Mouse (Mus musculus) spleen, adult 2 months (tissue): Measurements from ENCODE around the gene Eva1a. TPM values are rescaled to one million over a fixed set of nuclear protein-coding genes. Genes with fewer than 3 reads are reported as not detected.

ENCODE experiments used
- DNase-seq, 2 experiments: peaks; one replicate each; pipeline versions ENCODE4 v3.0.0 to v3.0.0-alpha.2; 2012 to 2021; ENCODE audit warnings: low spot score in 2 of 2, low read depth in 1 of 2
- H3K27ac ChIP-seq: fragments of 200-500 bp; 2 replicates; pipeline ENCODE4 v1.5.1; 2012; ENCODE audit warnings: low read length, inconsistent platforms; ENCODE audit not compliant: insufficient read depth
- H3K27me3 ChIP-seq: fragments of 200-500 bp; 2 replicates; pipeline ENCODE4 v1.6.1; 2012; ENCODE audit warnings: mild to moderate bottlenecking, moderate library complexity, low read length, inconsistent platforms; ENCODE audit not compliant: control insufficient read depth, insufficient read depth
- H3K36me3 ChIP-seq: fragments of 200-500 bp; 2 replicates; pipeline ENCODE4 v1.6.1; 2012; ENCODE audit warnings: mild to moderate bottlenecking, low read length, inconsistent platforms; ENCODE audit not compliant: control insufficient read depth, insufficient read depth
- H3K4me1 ChIP-seq: fragments of 200-500 bp; 2 replicates; pipeline ENCODE4 v1.6.1; 2011; ENCODE audit warnings: inconsistent platforms; ENCODE audit not compliant: control insufficient read depth, insufficient read depth, insufficient read length
- H3K4me3 ChIP-seq: fragments of 200-500 bp; 2 replicates; pipeline ENCODE4 v1.5.1; 2011; ENCODE audit warnings: mild to moderate bottlenecking, inconsistent platforms; ENCODE audit not compliant: insufficient read depth, insufficient read length; ENCODE audit errors: extremely low read depth
- CTCF ChIP-seq: fragments of 200-500 bp; IDR thresholded peaks from 2 replicates; pipeline ENCODE4 v1.5.1; 2011; ENCODE audit warnings: mild to moderate bottlenecking, inconsistent platforms; ENCODE audit not compliant: insufficient read depth, insufficient read length, insufficient replicate concordance; ENCODE audit errors: extremely low read depth
- POLR2A ChIP-seq: fragments of 200-500 bp; IDR thresholded peaks from 2 replicates; pipeline ENCODE4 v1.6.1; 2011; ENCODE audit warnings: low read depth, low read length, inconsistent platforms
- WGBS: fragments of 180-500 bp; shearing (Covaris S2); methylation state at CpG from one replicate; pipeline ENCODE4 v1.1.7; 2018; 5-methylcytosine and 5-hydroxymethylcytosine counted together
- polyA plus RNA-seq: library from polyadenylated mRNA; depleted of rRNA; stranded (reverse); fragments of >200 nt; gene quantifications from 2 replicates; pipeline ENCODE4 v1.2.3, GENCODE M21; 2012

The Eva1a gene
- polyA plus RNA-seq, 1 experiment = 0.65 TPM

DNA sequence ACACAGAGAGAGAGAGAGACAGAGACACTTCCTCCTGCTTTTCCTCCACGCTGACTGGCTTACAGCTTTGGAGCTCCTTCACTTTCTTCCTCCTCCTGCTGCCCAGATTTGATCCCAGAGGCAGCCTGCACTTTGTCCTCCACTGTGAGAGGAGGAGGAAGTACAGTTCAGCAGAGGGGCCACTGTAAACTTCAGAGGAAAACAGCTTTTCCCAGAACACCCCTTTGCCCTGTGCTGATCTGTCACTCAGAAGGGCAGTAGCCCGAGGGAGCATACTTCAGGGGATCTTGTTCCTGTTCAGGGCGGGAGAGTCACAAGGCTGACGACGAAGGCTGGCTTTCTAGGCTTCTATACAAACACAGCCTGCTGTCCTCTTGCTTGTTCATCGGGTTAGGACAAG, 7.1 kb downstream of the Eva1a start:
- no peak for DNase-seq
- TF ChIP-seq POLR2A (no peak), CTCF (no peak)
- no peaks in the 10 kb centered on the region for H3K4me1 ChIP-seq

DNA sequence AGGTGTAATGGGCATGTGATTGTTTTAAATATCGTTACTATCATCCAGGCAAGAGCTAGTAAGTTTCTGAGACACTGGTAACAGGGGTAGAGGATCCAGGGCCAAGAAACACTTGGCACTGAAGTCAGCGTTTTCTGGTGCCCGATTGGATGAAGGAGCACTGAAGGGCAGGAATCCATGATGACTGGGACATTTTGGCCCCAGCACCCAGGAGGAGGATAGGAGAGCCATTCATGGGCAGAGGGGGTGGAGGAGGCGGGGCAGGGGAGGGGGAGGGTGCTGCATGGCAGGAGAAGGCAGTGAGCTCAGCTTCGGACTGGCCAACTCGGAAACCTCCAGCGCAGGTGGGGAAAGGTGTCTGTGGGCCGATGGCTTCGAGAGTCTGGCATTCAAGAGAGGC, 9.4 kb downstream of the Eva1a start:
- WGBS = 90% methylated on average over 9 of the region's 9 CpGs
- H3K4me3 ChIP-seq = no peak overlapping the region
- H3K27ac ChIP-seq = no peak overlapping the region
- H3K27me3 ChIP-seq = no peaks in the 10 kb centered on the region
- no peak for DNase-seq
- no peak for TF ChIP-seq CTCF
- TF ChIP-seq POLR2A = no peak
- no peaks in the 10 kb centered on the region for H3K36me3 ChIP-seq
- H3K4me1 ChIP-seq = no peaks in the 10 kb centered on the region

More for the DNA sequence above, 7.1 kb downstream of the Eva1a start:
- 47% methylated on average over 6 of the region's 6 CpGs for WGBS
- Histone ChIP-seq H3K27me3 (no peaks in the 10 kb centered on the region), H3K4me3 (no peak overlapping the region), H3K36me3 (no peaks in the 10 kb centered on the region), H3K27ac (no peak overlapping the region)

DNA sequence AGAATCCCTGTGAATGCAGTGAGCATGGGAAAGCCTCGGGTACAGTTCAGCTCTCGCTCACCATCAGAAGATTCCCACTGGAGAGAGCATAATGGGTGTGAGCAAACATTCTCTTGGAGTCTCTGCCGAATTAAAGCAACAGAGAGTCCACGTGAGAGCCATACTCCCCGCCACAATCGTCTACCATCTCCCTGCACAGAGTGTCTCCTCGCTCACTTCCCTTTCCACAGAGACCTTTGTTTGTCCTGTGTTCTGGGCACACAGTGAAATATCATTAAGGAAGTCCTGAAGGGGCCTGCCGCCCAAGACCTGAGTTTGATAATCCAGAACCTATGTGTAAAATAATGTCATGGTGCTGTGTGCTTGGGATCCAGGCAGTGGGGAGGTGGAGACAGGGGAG, 10.7 kb downstream of the Eva1a start:
- 58% methylated on average over 8 of the region's 8 CpGs for WGBS

DNA sequence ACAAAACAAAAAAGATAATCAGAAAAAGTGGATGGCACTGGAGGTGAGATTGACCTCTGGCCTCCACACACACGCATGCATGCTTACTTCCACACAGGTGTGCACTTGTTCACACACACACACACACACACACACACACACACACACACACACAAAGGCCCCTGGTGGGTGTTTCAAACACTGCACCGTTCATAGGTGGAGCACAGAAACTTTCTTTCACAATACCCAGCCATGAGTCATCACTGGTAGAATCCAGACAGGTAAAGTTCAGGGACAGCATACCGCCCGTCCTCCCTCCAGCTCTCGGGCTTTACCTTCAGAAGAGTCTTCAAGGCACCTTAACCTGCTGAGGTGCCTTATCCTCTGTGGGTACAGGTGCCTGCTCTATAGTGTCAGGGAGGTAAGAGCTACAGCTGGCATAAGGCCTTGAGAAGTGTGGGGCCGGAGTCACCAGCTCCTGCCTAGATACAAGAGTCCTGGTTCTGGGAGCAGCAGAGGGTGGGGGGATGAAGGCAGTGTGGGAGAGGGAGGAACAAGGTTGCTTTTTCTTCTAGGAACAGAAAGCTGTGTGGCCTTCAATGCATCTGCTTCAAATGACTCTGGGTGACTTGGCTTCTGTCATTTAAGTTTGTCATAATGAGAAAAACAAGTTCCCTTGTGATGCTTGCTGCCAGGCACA, 11.3 kb downstream of the Eva1a start:
- Histone ChIP-seq H3K27me3 (no peaks in the 10 kb centered on the region), H3K36me3 (no peaks in the 10 kb centered on the region), H3K4me3 (no peak overlapping the region), H3K27ac (no peak overlapping the region), H3K4me1 (no peaks in the 10 kb centered on the region)
- 82% methylated on average over 6 of the region's 6 CpGs for WGBS
- DNase-seq = no peak
- TF ChIP-seq POLR2A = no peak

More for the DNA sequence above, 10.7 kb downstream of the Eva1a start:
- no peaks in the 10 kb centered on the region for H3K27me3 ChIP-seq
- no peak overlapping the region for H3K4me3 ChIP-seq
- no peaks in the 10 kb centered on the region for H3K36me3 ChIP-seq
- H3K27ac ChIP-seq = no peak overlapping the region
- TF ChIP-seq CTCF (no peak), POLR2A (no peak)
- DNase-seq = no peak
- no peaks in the 10 kb centered on the region for H3K4me1 ChIP-seq

DNA sequence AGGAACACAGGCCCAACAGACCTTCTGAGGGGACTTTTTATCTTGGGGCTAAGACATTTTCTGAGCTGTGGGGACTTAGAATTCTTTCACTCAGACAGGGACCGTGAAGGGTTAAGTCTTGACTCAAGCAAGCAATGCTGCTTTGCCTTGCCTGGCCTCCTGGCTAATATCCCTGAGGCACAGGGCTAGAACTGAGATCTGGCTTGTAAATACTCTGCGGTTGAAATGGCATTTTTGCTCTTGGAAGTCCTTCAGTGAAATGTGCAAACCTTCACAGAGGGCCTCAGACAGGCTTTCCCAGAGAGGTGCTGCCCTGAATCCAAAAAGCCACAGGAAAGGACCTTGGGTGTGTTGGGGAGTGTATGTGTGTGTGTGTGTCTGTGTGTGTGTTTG, 11.9 kb downstream of the Eva1a start:
- Histone ChIP-seq H3K4me3 (no peak overlapping the region), H3K27me3 (no peaks in the 10 kb centered on the region), H3K36me3 (no peaks in the 10 kb centered on the region), H3K4me1 (no peaks in the 10 kb centered on the region), H3K27ac (no peak overlapping the region)
- TF ChIP-seq CTCF = no peak
- TF ChIP-seq POLR2A = no peak
- DNase-seq = no peak
- WGBS = 84% methylated on average over 2 of the region's 2 CpGs

DNA sequence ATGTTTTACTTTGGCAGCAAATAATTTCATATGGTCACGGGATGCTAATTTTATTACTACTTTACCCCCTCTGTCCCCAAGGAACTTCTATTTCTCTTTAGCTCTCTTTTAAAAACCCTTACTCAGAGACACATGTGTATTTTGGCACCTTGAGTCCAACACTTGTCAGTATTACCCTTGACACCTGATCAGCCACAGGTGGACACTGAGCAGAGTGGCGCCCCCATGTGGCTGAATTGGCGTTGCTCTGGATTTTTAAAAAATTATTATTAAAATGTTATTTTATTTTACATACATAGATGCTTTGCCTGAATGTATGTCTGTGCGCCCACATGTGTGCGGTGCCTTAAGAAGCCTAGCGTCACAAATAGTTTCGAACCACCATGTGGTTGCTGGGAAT, 14.0 kb downstream of the Eva1a start:
- DNase-seq = no peak
- no peak for TF ChIP-seq CTCF
- TF ChIP-seq POLR2A = no peak
- Histone ChIP-seq H3K27me3 (no peaks in the 10 kb centered on the region), H3K4me1 (no peaks in the 10 kb centered on the region), H3K27ac (no peak overlapping the region), H3K36me3 (no peaks in the 10 kb centered on the region), H3K4me3 (no peak overlapping the region)
- WGBS = 86% methylated on average over 7 of the region's 7 CpGs

DNA sequence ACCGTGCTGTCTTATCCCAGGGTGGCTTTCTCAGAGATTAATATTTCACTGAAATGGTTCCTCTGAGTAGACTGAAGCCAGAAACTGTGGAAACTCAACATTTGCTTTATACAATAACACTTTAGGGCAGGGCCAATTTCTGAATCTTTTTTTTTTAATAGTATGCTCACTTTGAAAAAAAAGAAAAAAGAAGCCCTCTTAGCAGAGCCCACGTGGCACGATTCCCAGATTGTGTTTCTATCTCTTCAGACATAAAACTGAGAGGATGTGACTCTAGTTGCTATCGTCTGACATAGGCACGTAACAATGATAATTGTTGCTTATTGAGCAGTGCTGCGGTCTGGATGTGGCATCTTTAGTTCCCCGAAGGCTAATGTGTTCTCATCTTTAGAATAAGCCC, 19.1 kb downstream of the Eva1a start:
- H3K27me3 ChIP-seq = no peaks in the 10 kb centered on the region

More for the DNA sequence above, 19.1 kb downstream of the Eva1a start:
- no peak for TF ChIP-seq POLR2A
- no peak for TF ChIP-seq CTCF
- Histone ChIP-seq H3K27ac (no peak overlapping the region), H3K4me1 (no peaks in the 10 kb centered on the region), H3K36me3 (no peaks in the 10 kb centered on the region), H3K4me3 (no peak overlapping the region)
- DNase-seq = no peak
- WGBS = 83% methylated on average over 7 of the region's 7 CpGs
